Mouse (Mus musculus): ENCODE measurements around the gene Zbtb34. TPM values are rescaled to one million over a fixed set of nuclear protein-coding genes. Genes with fewer than 3 reads are reported as not detected.

Zbtb34 gene
- total RNA-seq (2021), result 10 to 100 TPM; 68.2 to 70.5 TPM

GRCm38 (mm10) chr2:33430771-33431699 lies at the start of gene Zbtb34:
TSS of gene Zbtb34 (minus strand) at chr2:33431324.
- intact Hi-C loops (cut with DNase I), result no loop called here

GRCm38 (mm10) chr2:33477961-33478755 lies 47.0 kb upstream of the Zbtb34 start:
- no peak for DNase-seq
- intact Hi-C loops (cut with DNase I), result no loop called here

More at GRCm38 (mm10) chr2:33430771-33431699, at the start of gene Zbtb34:
- peak; percentile 76 for DNase-seq

DNA sequence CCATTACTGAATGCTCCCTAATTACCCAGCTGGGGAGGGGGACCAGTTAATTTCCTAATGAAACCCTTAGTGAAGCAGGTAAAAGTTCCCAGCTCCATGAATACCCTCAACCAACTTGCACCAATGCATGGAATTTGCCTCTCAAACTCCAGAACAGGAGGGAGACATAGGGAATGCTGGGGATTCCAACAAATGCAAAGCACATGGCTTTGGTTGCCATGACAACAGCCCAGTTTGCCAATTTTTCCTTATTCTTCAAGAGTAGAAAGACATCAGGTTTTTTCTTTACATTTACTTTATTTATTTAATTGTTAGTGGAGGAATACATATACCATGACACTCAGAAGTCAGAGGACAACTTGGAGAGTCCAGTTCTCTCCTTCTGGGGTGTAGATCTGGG lies 44.8 kb upstream of the Zbtb34 start:
- intact Hi-C loops (cut with DNase I), result no loop called here
- DNase-seq, result peak; percentile 17

GRCm38 (mm10) chr2:33468466-33469097 lies 37.5 kb upstream of the Zbtb34 start, which contains the start of gene Zbtb43:
TSS of gene Zbtb43 (minus strand) at chr2:33468559.
- DNase-seq, result peak; percentile 97
- intact Hi-C loops (cut with DNase I), result no loop called here

- DNase-seq, result no peak
- intact Hi-C loops (cut with DNase I), result no loop called here
Measured at GRCm38 (mm10) chr2:33467546-33468465, 36.7 kb upstream of the Zbtb34 start.

DNA sequence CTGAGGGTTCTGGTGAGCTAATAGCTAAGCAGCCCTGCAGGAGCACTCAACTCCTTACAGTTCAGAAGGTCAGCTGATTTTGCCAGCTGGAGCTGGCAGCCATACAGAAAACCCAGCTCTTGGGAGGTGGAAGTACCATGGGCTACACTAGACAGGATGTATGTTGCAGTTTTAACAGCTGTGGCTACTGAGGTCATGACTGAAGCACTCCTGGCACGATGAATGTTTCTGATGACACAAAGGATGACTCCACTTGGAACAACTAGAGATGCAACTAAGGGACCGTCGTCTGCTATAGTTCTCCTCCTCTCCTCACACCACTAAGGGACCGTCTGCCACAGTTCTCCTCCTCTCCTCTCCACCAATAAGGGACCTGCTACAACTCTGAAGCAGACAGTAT lies 34.8 kb upstream of the Zbtb34 start:
- intact Hi-C loops (cut with DNase I), result no loop called here
- no peak for DNase-seq

DNA sequence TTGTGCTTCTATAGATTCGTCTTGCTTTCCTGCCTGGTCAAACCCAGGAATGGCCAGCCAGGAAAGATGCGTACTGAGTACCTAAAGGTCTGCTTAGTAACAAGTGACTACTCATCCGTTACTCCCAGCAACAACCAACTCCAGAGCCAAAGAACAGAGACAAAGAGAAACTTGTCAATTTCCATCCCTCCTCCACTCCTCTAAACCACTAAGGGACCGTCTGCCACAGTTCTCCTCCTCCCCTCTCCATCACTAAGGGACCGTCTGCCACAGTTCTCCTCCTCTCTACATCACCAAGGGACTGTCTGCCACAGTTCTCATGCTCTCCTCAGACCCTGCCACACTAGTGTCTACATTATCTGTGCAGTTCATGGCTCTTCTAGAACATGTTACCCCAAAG lies 34.1 kb upstream of the Zbtb34 start:
- no peak for DNase-seq
- intact Hi-C loops (cut with DNase I), result no loop called here

- intact Hi-C loops (cut with DNase I), result no loop called here
- DNase-seq, result no peak
Measured at GRCm38 (mm10) chr2:33462066-33462465, 30.9 kb upstream of the Zbtb34 start.

GRCm38 (mm10) chr2:33461066-33461465 lies 29.9 kb upstream of the Zbtb34 start:
- intact Hi-C loops (cut with DNase I), result no loop called here
- no peak for DNase-seq

GRCm38 (mm10) chr2:33459660-33460059 lies 28.5 kb upstream of the Zbtb34 start:
- DNase-seq, result no peak
- intact Hi-C loops (cut with DNase I), result no loop called here

GRCm38 (mm10) chr2:33456696-33457095 lies 25.6 kb upstream of the Zbtb34 start:
- intact Hi-C loops (cut with DNase I), result no loop called here
- no peak for DNase-seq

DNA sequence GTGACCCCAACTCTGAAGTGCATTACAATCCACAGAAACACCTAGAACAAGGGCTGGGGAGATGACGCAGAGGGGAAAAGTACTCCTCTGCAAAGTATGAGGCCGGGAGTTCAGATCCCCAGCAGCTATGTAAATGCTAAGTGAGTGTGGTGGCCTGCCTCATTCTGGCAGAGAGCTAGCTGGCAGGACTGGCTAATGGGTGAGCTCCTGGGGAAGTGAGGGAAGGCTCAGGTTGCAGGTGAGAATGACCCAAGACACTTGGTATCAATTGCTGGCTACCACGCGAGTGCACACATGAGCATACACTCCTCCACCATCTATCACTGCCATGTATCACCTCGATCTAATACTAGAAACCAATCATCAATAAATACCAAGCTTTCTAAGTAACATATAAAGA lies 25.1 kb upstream of the Zbtb34 start:
- intact Hi-C loops (cut with DNase I), result no loop called here

GRCm38 (mm10) chr2:33455350-33455749 lies 24.2 kb upstream of the Zbtb34 start:
- intact Hi-C loops (cut with DNase I), result no loop called here
- no peak for DNase-seq

More for the DNA sequence above, 25.1 kb upstream of the Zbtb34 start:
- no peak for DNase-seq

- no peak for DNase-seq
- intact Hi-C loops (cut with DNase I), result no loop called here
Measured at GRCm38 (mm10) chr2:33454816-33455215, 23.7 kb upstream of the Zbtb34 start.

DNA sequence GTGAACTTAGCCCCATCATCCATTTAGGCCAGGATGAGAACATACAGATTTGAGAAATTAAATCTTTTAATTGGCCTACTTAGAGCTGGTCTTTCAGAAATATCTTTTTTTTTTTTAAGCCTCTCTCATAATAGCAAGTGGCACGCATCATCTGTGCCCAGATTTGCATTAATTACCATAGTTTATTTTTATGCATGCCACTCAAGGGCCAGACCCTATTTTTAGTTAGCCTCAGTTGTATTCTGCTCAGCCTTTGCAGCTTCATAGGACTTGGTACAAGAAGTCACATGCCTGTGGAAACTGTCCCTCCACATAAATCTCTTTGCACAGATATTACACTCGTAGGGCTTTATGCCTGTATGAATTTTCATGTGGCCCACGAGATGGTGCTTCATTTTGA lies 22.4 kb upstream of the Zbtb34 start:
- DNase-seq, result no peak
- intact Hi-C loops (cut with DNase I), result no loop called here

- DNase-seq, result no peak
- intact Hi-C loops (cut with DNase I), result no loop called here
Measured at GRCm38 (mm10) chr2:33452721-33453120, 21.6 kb upstream of the Zbtb34 start.

GRCm38 (mm10) chr2:33452140-33452539 lies 21.0 kb upstream of the Zbtb34 start:
- intact Hi-C loops (cut with DNase I), result no loop called here

DNA sequence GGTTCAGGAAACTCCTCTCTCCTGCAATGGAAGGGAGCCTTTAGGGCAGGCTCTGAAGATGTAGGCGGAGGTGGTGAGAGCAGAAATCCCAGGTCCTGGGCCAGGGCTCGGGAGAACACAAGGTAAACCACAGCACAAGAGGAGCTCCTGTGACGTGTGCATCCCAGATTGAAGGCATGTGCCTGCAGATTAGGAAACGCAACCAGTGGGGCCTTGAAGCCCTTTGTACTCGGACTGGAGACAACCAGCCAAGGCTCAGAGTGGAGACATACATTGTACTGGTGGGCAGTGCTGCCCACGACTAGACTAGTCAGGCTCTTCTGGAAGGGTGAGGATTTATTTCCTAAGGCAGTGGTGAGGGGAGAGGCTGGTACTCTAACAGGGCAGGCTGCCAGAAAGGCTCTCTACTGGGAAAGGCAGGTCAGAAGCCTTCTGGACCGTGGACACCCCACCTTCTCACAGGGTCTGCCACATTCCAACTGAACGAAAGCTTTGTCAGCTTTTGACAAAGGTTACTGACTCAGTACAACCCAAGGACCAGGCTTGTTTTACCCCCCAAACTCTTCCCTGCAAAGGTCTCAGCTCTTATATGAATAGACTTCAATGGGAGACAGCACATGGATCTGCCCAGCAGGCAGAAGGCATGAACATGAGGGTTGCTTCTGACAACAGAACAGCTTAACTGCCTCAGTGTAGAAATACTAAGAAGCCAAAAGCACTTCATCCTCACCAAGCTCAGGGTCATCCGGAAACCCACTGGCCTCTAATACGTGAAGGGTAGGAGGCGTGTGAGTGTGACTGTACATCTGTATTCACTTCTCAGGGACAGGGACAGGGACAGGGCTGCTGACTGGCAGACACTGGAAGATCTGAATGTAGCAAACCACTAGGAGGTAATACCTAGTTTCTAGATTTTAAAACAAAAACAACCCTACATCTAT lies 20.2 kb upstream of the Zbtb34 start:
- intact Hi-C loops (cut with DNase I), result no loop called here
- no peak for DNase-seq

More at GRCm38 (mm10) chr2:33452140-33452539, 21.0 kb upstream of the Zbtb34 start:
- no peak for DNase-seq

Data from left cerebral cortex, postnatal 4 days (tissue).